Mouse (Mus musculus): ENCODE results near the gene Pmpca. TPM values are rescaled to one million over a fixed set of nuclear protein-coding genes. Genes with fewer than 3 reads are reported as not detected.

Pmpca gene
- polyA plus RNA-seq, 1 experiment from 2014 or later = 74.3 TPM

DNA sequence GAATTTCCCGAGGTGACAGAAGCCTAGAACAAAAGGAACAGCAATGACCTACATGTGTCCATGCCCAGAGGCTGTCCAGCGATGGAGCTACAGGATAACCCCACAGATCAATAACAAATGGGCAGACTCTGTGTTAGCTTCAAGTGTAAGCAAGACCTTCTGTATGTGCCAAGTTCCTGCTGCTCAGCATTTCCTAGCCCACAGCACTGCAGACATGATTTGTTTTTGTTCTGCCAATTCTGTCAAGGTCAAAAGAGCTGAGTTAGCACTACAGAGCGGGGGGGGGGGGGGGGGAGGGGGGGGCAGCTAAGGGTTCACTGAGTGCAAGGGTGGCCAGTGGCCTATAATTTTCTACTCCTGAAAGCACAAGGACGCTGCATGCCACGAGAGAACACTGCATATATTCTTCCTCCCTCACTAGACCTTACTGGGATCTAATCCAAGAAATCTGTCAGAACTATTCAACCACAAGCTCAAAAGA lies 21.8 kb downstream of the Pmpca start:
- Histone ChIP-seq H3K27me3 (ENCODE audit: insufficient read depth, low read length) (no peaks in the 10 kb centered on the region), H3K27ac (peak overlapping the region; percentile 68), H3K4me2 (ENCODE audit: low read length) (no peak overlapping the region), H3K36me3 (ENCODE audit: insufficient read depth, low read length) (peaks cover 51% of the 10 kb centered on the region), H3K9ac (ENCODE audit: low read depth, low read length) (no peak overlapping the region), H3K4me3 (replicated peaks; ENCODE audit: low read depth, low read length) (no peak overlapping the region), H3K9me3 (replicated peaks; ENCODE audit: low read length) (no peaks in the 10 kb centered on the region), H3K4me1 (replicated peaks; ENCODE audit: insufficient read depth, low read length) (peaks cover 22% of the 10 kb centered on the region)
- ATAC-seq (replicated peaks; ENCODE audit: low FRiP score, low read depth) (no peak), DNase-seq (ENCODE audit: low spot score) (no peak)
- WGBS = 41% methylated on average over 5 of the region's 5 CpGs
- TF ChIP-seq CTCF (IDR thresholded peaks at IDR 0.05; ENCODE audit: low read depth) = no peak

DNA sequence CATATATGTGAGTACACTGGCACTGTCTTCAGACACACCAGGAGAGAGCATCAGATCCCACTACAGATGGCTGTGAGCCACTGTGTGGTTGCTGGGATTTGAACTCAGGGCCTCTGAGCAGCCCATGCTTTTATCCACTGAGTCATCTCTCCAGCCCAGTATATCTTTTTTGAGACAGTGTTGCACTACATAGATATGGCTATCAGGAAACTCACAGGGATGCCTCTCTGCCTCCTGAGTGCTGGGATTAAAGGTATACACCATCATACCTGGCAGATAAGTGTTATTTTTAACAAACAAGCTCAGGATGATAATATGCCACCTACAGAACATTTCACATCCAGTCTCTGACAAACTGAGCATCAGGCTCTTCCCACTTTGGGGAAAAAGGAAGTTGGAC lies 27.9 kb downstream of the Pmpca start:
- no peak for ATAC-seq (replicated peaks; ENCODE audit: low FRiP score, low read depth)
- no peak overlapping the region for H3K9ac ChIP-seq (ENCODE audit: low read depth, low read length)
- H3K27ac ChIP-seq = no peak overlapping the region
- H3K9me3 ChIP-seq (replicated peaks; ENCODE audit: low read length) = no peaks in the 10 kb centered on the region
- H3K4me1 ChIP-seq (replicated peaks; ENCODE audit: insufficient read depth, low read length) = no peaks in the 10 kb centered on the region
- peaks cover 79% of the 10 kb centered on the region for H3K36me3 ChIP-seq (ENCODE audit: insufficient read depth, low read length)
- DNase-seq (ENCODE audit: low spot score) = no peak
- no peak for TF ChIP-seq CTCF (IDR thresholded peaks at IDR 0.05; ENCODE audit: low read depth)
- H3K4me2 ChIP-seq (ENCODE audit: low read length) = no peak overlapping the region
- H3K4me3 ChIP-seq (replicated peaks; ENCODE audit: low read depth, low read length) = no peak overlapping the region
- no peaks in the 10 kb centered on the region for H3K27me3 ChIP-seq (ENCODE audit: insufficient read depth, low read length)

DNA sequence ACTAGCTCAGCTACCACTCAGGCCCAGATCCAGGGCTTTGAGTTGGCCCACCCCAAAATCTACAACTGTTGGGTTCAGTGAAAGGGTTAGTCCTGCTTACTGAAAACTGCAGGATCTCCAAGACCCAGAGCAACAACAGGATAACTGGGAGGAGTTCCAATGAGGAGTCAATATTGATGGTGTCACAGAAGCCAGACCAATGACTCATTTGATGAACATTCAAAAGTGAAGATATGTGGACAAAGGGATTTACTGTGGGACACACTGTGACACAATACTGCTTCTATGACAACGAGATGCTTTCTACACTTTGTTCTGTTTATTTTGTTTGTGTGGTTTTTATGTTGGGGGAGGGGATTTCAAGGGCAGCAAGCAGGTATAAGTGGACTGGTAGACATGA lies 29.0 kb downstream of the Pmpca start:
- DNase-seq (ENCODE audit: low spot score) (no peak), ATAC-seq (replicated peaks; ENCODE audit: low FRiP score, low read depth) (no peak)
- Histone ChIP-seq H3K36me3 (ENCODE audit: insufficient read depth, low read length) (peaks cover 80% of the 10 kb centered on the region), H3K4me1 (replicated peaks; ENCODE audit: insufficient read depth, low read length) (no peaks in the 10 kb centered on the region), H3K9ac (ENCODE audit: low read depth, low read length) (no peak overlapping the region), H3K4me2 (ENCODE audit: low read length) (no peak overlapping the region), H3K9me3 (replicated peaks; ENCODE audit: low read length) (no peaks in the 10 kb centered on the region), H3K27ac (no peak overlapping the region), H3K27me3 (ENCODE audit: insufficient read depth, low read length) (no peaks in the 10 kb centered on the region), H3K4me3 (replicated peaks; ENCODE audit: low read depth, low read length) (no peak overlapping the region)
- no peak for TF ChIP-seq CTCF (IDR thresholded peaks at IDR 0.05; ENCODE audit: low read depth)
- 94% methylated on average over 1 of the region's 1 CpGs for WGBS

DNA sequence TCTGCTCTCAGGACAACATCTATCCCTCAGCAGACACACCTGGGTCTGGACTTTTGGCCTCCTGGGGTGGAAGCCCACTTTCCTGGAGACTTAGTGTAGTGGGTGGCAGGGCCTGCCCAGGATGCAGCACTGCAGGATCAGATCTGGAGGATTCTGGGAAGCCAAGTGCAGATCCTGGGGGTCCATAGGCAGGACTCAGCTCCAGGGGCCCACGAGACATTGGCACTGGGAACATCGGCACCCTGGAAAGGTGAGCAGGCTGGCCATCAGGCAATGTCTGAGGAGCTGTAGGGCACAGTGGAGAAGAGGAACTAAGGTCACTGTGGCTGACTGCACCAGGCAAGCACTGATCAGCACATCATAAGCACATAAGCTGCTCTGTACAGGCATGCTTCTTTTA lies 32.8 kb downstream of the Pmpca start:
- H3K9ac ChIP-seq (ENCODE audit: low read depth, low read length) = no peak overlapping the region
- H3K27me3 ChIP-seq (ENCODE audit: insufficient read depth, low read length) = no peaks in the 10 kb centered on the region
- no peak overlapping the region for H3K4me2 ChIP-seq (ENCODE audit: low read length)
- no peaks in the 10 kb centered on the region for H3K4me1 ChIP-seq (replicated peaks; ENCODE audit: insufficient read depth, low read length)
- H3K27ac ChIP-seq = no peak overlapping the region
- ATAC-seq (replicated peaks; ENCODE audit: low FRiP score, low read depth) (no peak), DNase-seq (ENCODE audit: low spot score) (no peak)
- peaks cover 87% of the 10 kb centered on the region for H3K36me3 ChIP-seq (ENCODE audit: insufficient read depth, low read length)
- H3K4me3 ChIP-seq (replicated peaks; ENCODE audit: low read depth, low read length) = no peak overlapping the region
- TF ChIP-seq CTCF (IDR thresholded peaks at IDR 0.05; ENCODE audit: low read depth) = no peak
- WGBS = 98% methylated on average over 2 of the region's 2 CpGs
- H3K9me3 ChIP-seq (replicated peaks; ENCODE audit: low read length) = no peaks in the 10 kb centered on the region

DNA sequence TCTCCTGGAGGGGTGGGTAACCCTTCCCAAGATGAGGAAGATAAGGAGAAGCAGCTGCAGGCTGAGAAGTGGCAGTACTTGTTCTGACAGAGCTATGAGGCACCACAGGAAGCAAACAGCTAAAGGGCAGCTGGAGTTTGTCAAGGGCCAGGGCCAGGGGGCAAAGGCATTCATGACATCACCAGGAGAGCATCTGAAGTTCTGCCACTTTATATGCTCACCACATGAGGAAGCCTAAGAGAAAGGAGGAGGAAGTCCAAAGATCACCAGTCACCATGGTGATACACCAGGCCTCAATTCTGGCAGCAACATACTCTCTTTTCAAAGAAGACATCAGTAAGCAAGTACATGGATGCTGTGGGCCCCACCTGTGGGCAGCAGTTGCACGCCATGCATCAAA lies 33.9 kb downstream of the Pmpca start:
- no peaks in the 10 kb centered on the region for H3K9me3 ChIP-seq (replicated peaks; ENCODE audit: low read length)
- DNase-seq (ENCODE audit: low spot score) (peak; percentile 9), ATAC-seq (replicated peaks; ENCODE audit: low FRiP score, low read depth) (peak; percentile 70)
- no peak overlapping the region for H3K9ac ChIP-seq (ENCODE audit: low read depth, low read length)
- no peaks in the 10 kb centered on the region for H3K4me1 ChIP-seq (replicated peaks; ENCODE audit: insufficient read depth, low read length)
- H3K27ac ChIP-seq = no peak overlapping the region
- no peak overlapping the region for H3K4me3 ChIP-seq (replicated peaks; ENCODE audit: low read depth, low read length)
- no peak overlapping the region for H3K4me2 ChIP-seq (ENCODE audit: low read length)
- H3K36me3 ChIP-seq (ENCODE audit: insufficient read depth, low read length) = peaks cover 86% of the 10 kb centered on the region
- WGBS = 79% methylated on average over 1 of the region's 1 CpGs
- no peaks in the 10 kb centered on the region for H3K27me3 ChIP-seq (ENCODE audit: insufficient read depth, low read length)
- TF ChIP-seq CTCF (IDR thresholded peaks at IDR 0.05; ENCODE audit: low read depth) = no peak

DNA sequence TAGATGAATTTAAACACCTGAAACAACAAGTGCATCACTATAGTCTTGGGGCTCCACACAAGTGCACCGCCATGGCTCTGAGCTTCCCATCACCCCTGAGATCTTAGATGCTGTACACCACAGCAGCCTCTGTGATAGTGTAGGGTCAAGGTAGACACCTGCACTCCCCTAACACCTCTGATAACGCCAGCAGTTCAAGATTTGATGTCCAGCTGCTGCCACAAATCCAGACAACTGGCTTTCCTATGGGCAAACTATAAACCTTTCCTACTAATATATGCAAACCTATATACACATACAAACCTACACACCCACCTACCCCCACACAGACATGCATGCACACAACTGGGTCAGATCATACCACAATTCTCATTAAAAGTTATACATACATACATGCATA lies 35.4 kb downstream of the Pmpca start:
- H3K4me3 ChIP-seq (replicated peaks; ENCODE audit: low read depth, low read length) = no peak overlapping the region
- no peak overlapping the region for H3K9ac ChIP-seq (ENCODE audit: low read depth, low read length)
- DNase-seq (ENCODE audit: low spot score) = no peak
- no peaks in the 10 kb centered on the region for H3K4me1 ChIP-seq (replicated peaks; ENCODE audit: insufficient read depth, low read length)
- peaks cover 92% of the 10 kb centered on the region for H3K36me3 ChIP-seq (ENCODE audit: insufficient read depth, low read length)
- no peak for TF ChIP-seq CTCF (IDR thresholded peaks at IDR 0.05; ENCODE audit: low read depth)
- no peaks in the 10 kb centered on the region for H3K9me3 ChIP-seq (replicated peaks; ENCODE audit: low read length)
- 95% methylated on average over 2 of the region's 2 CpGs for WGBS
- ATAC-seq (replicated peaks; ENCODE audit: low FRiP score, low read depth) = no peak
- H3K27me3 ChIP-seq (ENCODE audit: insufficient read depth, low read length) = no peaks in the 10 kb centered on the region
- H3K4me2 ChIP-seq (ENCODE audit: low read length) = no peak overlapping the region
- no peak overlapping the region for H3K27ac ChIP-seq

DNA sequence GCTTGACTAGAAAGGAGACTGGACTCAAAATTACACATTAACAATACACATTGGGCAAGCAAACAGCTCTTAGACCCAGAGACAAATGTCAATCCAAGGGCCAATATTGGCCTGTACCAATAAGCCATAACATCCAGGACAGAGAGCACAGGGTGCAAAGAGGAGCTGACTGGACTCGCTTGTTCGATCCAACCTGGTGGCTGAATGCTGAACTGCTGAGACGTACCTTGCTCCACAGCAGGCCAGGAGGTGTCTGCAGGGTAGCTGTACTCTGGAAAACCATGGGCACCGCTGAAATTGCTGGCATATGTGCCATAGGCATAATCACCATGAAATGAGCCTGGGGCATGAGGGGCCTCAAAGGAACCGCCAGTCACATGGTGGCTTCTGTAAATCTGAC lies 40.7 kb downstream of the Pmpca start:
- H3K4me3 ChIP-seq (replicated peaks; ENCODE audit: low read depth, low read length) = no peak overlapping the region
- DNase-seq (ENCODE audit: low spot score) (no peak), ATAC-seq (replicated peaks; ENCODE audit: low FRiP score, low read depth) (no peak)
- 93% methylated on average over 5 of the region's 5 CpGs for WGBS
- no peak overlapping the region for H3K4me2 ChIP-seq (ENCODE audit: low read length)
- no peak for TF ChIP-seq CTCF (IDR thresholded peaks at IDR 0.05; ENCODE audit: low read depth)
- peaks cover 85% of the 10 kb centered on the region for H3K36me3 ChIP-seq (ENCODE audit: insufficient read depth, low read length)
- H3K9ac ChIP-seq (ENCODE audit: low read depth, low read length) = no peak overlapping the region
- no peak overlapping the region for H3K27ac ChIP-seq
- no peaks in the 10 kb centered on the region for H3K4me1 ChIP-seq (replicated peaks; ENCODE audit: insufficient read depth, low read length)
- no peaks in the 10 kb centered on the region for H3K27me3 ChIP-seq (ENCODE audit: insufficient read depth, low read length)
- H3K9me3 ChIP-seq (replicated peaks; ENCODE audit: low read length) = no peaks in the 10 kb centered on the region

Measured in kidney, postnatal 0 days (tissue).